Mouse (Mus musculus): ENCODE results near the gene Plekhg1. TPM values are rescaled to one million over a fixed set of nuclear protein-coding genes. Genes with fewer than 3 reads are reported as not detected.

The Plekhg1 gene
- total and polyA plus RNA-seq, 2 experiments from 2014 or later: 4.1 to 14.3 TPM

- Histone ChIP-seq H3K4me1 (ENCODE audit: control insufficient read depth, insufficient read depth) (no peaks in the 10 kb centered on the region), H3K27ac (ENCODE audit: low read depth) (no peak overlapping the region), H3K36me3 (replicated peaks; ENCODE audit: control insufficient read depth, insufficient read depth, low read length) (no peaks in the 10 kb centered on the region), H3K9ac (replicated peaks; ENCODE audit: low read depth, low read length) (no peak overlapping the region), H3K9me3 (replicated peaks; ENCODE audit: control insufficient read depth, low read length) (no peaks in the 10 kb centered on the region), H3K4me3 (ENCODE audit: low read depth, low read length) (no peak overlapping the region), H3K4me2 (ENCODE audit: low read depth, low read length) (no peak overlapping the region), H3K27me3 (ENCODE audit: control insufficient read depth, insufficient read depth, low read length) (no peaks in the 10 kb centered on the region)
- no peak for DNase-seq (ENCODE audit: low spot score)
- ATAC-seq (ENCODE audit: insufficient read depth, low read depth): no peak
- 85% methylated on average over 7 of the region's 7 CpGs for WGBS
- TF ChIP-seq CTCF (IDR thresholded peaks at IDR 0.05; ENCODE audit: low read depth) (no peak), EP300 (IDR thresholded peaks at IDR 0.05; ENCODE audit: low read depth) (no peak)
Observed at GRCm38 (mm10) chr10:3997851-3998426, 257.8 kb downstream of the Plekhg1 start.

DNA sequence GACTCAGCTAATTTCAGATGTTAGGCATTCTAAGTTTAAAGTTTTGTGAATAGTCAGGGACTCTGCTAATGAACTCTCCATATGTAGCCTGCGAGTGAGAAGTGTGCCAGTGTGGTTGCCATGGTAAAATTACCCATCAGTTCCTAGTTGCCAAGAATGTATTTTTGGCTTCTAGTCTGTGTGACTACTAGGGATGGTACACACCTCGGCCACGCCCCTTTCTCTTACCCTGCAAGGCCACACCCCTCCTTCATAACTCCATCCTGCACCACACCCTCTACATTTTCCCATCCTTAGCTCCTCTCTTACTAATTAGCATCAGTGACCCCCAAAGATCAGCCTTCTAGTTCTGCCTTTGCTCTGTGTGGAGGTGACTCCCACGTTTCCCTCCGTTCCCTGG is 262.5 kb downstream of the Plekhg1 start:
- Histone ChIP-seq H3K27me3 (ENCODE audit: control insufficient read depth, insufficient read depth, low read length) (no peaks in the 10 kb centered on the region), H3K4me2 (ENCODE audit: low read depth, low read length) (no peak overlapping the region), H3K36me3 (replicated peaks; ENCODE audit: control insufficient read depth, insufficient read depth, low read length) (no peaks in the 10 kb centered on the region), H3K4me3 (ENCODE audit: low read depth, low read length) (no peak overlapping the region), H3K9ac (replicated peaks; ENCODE audit: low read depth, low read length) (no peak overlapping the region), H3K9me3 (replicated peaks; ENCODE audit: control insufficient read depth, low read length) (no peaks in the 10 kb centered on the region), H3K4me1 (ENCODE audit: control insufficient read depth, insufficient read depth) (no peaks in the 10 kb centered on the region), H3K27ac (ENCODE audit: low read depth) (no peak overlapping the region)
- ATAC-seq (ENCODE audit: insufficient read depth, low read depth): 0 out of 2 replicates have a peak, but pooled peaks have one; percentile 39
- TF ChIP-seq CTCF (IDR thresholded peaks at IDR 0.05; ENCODE audit: low read depth): no peak
- no peak for TF ChIP-seq EP300 (IDR thresholded peaks at IDR 0.05; ENCODE audit: low read depth)
- WGBS: 81% methylated on average over 5 of the region's 5 CpGs
- DNase-seq (ENCODE audit: low spot score): no peak

- no peak for DNase-seq (ENCODE audit: low spot score)
- no peak overlapping the region for H3K4me3 ChIP-seq (ENCODE audit: low read depth, low read length)
- no peak overlapping the region for H3K4me2 ChIP-seq (ENCODE audit: low read depth, low read length)
- no peaks in the 10 kb centered on the region for H3K4me1 ChIP-seq (ENCODE audit: control insufficient read depth, insufficient read depth)
- 68% methylated on average over 7 of the region's 7 CpGs for WGBS
- H3K27ac ChIP-seq (ENCODE audit: low read depth): 0 out of 2 replicates have a peak overlapping the region, but pooled peaks have one; percentile 43
- TF ChIP-seq CTCF (IDR thresholded peaks at IDR 0.05; ENCODE audit: low read depth): no peak
- TF ChIP-seq EP300 (IDR thresholded peaks at IDR 0.05; ENCODE audit: low read depth): no peak
- no peaks in the 10 kb centered on the region for H3K36me3 ChIP-seq (replicated peaks; ENCODE audit: control insufficient read depth, insufficient read depth, low read length)
- no peak overlapping the region for H3K9ac ChIP-seq (replicated peaks; ENCODE audit: low read depth, low read length)
- H3K9me3 ChIP-seq (replicated peaks; ENCODE audit: control insufficient read depth, low read length): no peaks in the 10 kb centered on the region
- ATAC-seq (ENCODE audit: insufficient read depth, low read depth): no peak
- no peaks in the 10 kb centered on the region for H3K27me3 ChIP-seq (ENCODE audit: control insufficient read depth, insufficient read depth, low read length)
Observed at GRCm38 (mm10) chr10:4005191-4005590, 265.0 kb downstream of the Plekhg1 start.

GRCm38 (mm10) chr10:4006296-4007015 is 266.3 kb downstream of the Plekhg1 start:
- Histone ChIP-seq H3K9me3 (replicated peaks; ENCODE audit: control insufficient read depth, low read length) (no peaks in the 10 kb centered on the region), H3K4me1 (ENCODE audit: control insufficient read depth, insufficient read depth) (no peaks in the 10 kb centered on the region), H3K36me3 (replicated peaks; ENCODE audit: control insufficient read depth, insufficient read depth, low read length) (no peaks in the 10 kb centered on the region), H3K9ac (replicated peaks; ENCODE audit: low read depth, low read length) (no peak overlapping the region), H3K27me3 (ENCODE audit: control insufficient read depth, insufficient read depth, low read length) (no peaks in the 10 kb centered on the region), H3K4me2 (ENCODE audit: low read depth, low read length) (no peak overlapping the region), H3K27ac (ENCODE audit: low read depth) (no peak overlapping the region), H3K4me3 (ENCODE audit: low read depth, low read length) (no peak overlapping the region)
- 48% methylated on average over 7 of the region's 7 CpGs for WGBS
- DNase-seq (ENCODE audit: low spot score): peak; percentile 22
- TF ChIP-seq EP300 (IDR thresholded peaks at IDR 0.05; ENCODE audit: low read depth) (no peak), CTCF (IDR thresholded peaks at IDR 0.05; ENCODE audit: low read depth) (no peak)
- peak; percentile 68 for ATAC-seq (ENCODE audit: insufficient read depth, low read depth)

Other genes with a start within 250 kb of the Plekhg1 start
- 0.15 TPM in 1 of 2 replicates, not detected in the other for gene Iyd, start 200.1 kb upstream of the Plekhg1 start, total RNA-seq (2014; rRNA removed; ENCODE audit: low replicate concordance)
- gene Iyd, start 200.1 kb upstream of the Plekhg1 start, polyA plus RNA-seq (2015; fragmentation: Nextera tagmentation; extraction: Ambion mirVana): 0.43 and 0.71 TPM in 2 replicates
- 2.8 and 7.2 TPM in 2 replicates for gene Mthfd1l, start 232.8 kb downstream of the Plekhg1 start, total RNA-seq (2014; rRNA removed; ENCODE audit: low replicate concordance)
- 2.3 and 3.0 TPM in 2 replicates for gene Mthfd1l, start 232.8 kb downstream of the Plekhg1 start, polyA plus RNA-seq (2015; fragmentation: Nextera tagmentation; extraction: Ambion mirVana)